Mouse (Mus musculus): ENCODE data around the gene Syt17. TPM values are rescaled to one million over a fixed set of nuclear protein-coding genes. Genes with fewer than 3 reads are reported as not detected.
"Not testable (repeated sequence)": the region's sequence is repeated elsewhere in the genome, so short reads cannot be mapped to it uniquely, and the experiment has no call there.

Syt17 gene
- polyA plus RNA-seq, 1 experiment from 2014 or later = 21.9 TPM

DNA sequence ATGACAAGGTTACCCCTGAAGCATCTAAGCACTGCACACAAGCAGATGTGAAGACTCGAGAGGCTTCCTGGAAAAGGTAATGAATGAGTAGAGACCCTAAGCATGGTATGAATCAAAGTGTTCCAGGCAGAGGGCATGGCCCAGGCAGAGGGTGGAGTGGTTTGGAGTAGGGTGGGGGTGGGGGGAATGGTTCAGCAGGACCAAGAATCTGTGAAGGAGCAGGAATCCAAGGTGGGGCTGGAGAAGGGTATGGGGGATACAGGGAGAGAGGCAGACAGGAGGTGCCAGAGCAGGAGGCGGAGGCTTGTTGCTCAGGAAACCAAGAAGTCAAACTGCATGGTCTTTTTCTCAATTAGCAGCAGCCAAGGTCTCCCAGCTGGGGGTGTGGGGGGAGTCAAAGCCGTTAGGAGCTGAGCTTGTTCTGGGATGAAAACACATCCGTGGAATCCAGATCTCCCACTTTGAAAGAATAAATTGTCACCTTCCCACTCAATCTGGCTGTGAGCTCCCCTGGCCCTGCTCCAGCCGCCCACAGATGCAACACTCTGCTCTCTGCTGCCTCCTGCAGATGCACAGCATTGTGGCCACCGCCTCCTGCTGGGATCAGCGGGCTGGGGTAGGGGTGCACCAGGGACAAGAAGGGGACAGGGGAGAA, 83.5 kb downstream of the Syt17 start:
- no peaks in the 10 kb centered on the region for H3K27me3 ChIP-seq
- H3K9ac ChIP-seq = no peak overlapping the region
- H3K9me3 ChIP-seq = no peaks in the 10 kb centered on the region
- no peak overlapping the region for H3K4me3 ChIP-seq
- no peak overlapping the region for H3K27ac ChIP-seq (replicated peaks)
- H3K36me3 ChIP-seq = no peaks in the 10 kb centered on the region
- peak; percentile 23; the same call in 1 of the 2 replicates for ATAC-seq (ENCODE audit: low FRiP score, low read depth)
- H3K4me1 ChIP-seq (replicated peaks) = no peaks in the 10 kb centered on the region
- H3K4me2 ChIP-seq = no peak overlapping the region
- 34% methylated on average over 7 of the region's 7 CpGs for WGBS

DNA sequence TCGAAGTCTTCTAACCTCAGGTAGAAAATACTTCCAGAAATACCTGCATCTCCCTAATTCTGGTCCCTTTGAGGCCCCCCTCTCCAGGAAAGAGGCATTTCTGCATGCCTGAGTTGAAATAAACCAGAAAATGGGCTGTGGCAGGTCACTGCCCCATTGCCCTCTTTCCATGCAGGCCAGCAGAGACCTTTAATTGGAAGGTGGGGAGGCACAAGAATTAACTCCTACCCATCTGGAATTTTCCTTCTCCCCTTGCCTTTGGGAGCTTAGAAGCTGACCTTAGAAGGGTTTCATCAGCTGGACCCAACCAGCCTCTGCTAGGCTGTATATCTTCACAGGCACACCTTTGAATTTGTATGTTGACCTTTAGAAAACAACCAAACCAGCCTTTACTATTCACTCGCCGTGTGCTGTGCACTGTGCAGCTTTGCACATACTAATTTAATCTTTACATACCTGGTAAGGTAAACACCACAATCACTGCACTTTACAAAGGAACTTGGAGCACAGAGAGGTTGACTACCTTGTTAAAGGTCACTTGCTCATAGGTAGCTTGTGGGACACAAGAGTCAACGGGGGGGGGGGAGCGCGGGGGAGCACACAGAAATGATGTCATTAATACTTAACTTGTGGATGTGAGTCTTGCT, 84.3 kb downstream of the Syt17 start:
- Histone ChIP-seq H3K27ac (replicated peaks) (no peak overlapping the region), H3K4me2 (no peak overlapping the region), H3K9ac (no peak overlapping the region), H3K27me3 (no peaks in the 10 kb centered on the region), H3K4me1 (replicated peaks) (no peaks in the 10 kb centered on the region), H3K9me3 (no peaks in the 10 kb centered on the region), H3K4me3 (no peak overlapping the region), H3K36me3 (no peaks in the 10 kb centered on the region)
- WGBS = 89% methylated on average over 6 of the region's 6 CpGs
- ATAC-seq (ENCODE audit: low FRiP score, low read depth) = no peak

DNA sequence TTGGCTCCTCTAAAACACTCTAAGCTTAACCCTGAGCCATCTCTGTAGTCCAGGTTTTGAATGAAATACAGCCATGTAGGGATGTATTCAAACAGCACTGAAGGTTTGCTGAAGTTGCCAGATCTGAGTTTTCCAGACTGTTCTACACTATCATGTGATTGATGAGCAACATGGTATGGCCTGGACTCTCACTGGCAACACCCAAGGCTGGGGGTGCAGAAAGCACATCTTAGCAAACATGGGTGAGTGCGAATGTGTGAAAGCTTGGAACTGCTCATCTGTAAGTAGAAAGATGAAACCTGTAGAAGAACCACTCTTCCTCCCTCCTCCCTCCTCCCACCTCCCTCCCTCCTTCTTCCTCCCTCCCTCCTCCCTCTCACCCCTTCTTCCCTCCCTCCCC, 85.1 kb downstream of the Syt17 start:
- Histone ChIP-seq H3K27me3 (no peaks in the 10 kb centered on the region), H3K36me3 (no peaks in the 10 kb centered on the region), H3K9me3 (no peaks in the 10 kb centered on the region), H3K4me1 (replicated peaks) (no peaks in the 10 kb centered on the region), H3K4me2 (no peak overlapping the region), H3K4me3 (no peak overlapping the region), H3K9ac (no peak overlapping the region), H3K27ac (replicated peaks) (no peak overlapping the region)
- 100% methylated on average over 1 of the region's 1 CpGs for WGBS
- no peak for ATAC-seq (ENCODE audit: low FRiP score, low read depth)

DNA sequence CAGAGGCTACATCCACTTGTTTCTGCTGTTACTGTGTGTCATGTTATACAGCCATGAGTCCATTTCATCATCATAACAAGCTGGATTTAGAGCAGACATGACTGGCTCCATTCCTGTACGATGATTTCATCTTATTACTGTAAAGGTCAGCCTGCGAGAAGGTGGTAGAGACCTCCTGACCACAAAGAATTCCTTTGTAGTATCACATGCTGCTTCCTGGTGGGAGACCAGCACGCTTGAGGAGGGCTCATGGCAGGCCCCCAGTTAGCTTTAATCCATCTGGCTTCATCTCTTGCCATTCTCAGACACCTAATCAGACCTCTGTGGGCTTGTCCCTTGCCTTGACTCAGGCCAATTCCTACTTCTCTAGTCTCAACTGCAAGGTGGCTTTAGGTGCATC, 85.8 kb downstream of the Syt17 start:
- 63% methylated on average over 3 of the region's 3 CpGs for WGBS
- H3K4me1 ChIP-seq (replicated peaks) = no peaks in the 10 kb centered on the region
- H3K36me3 ChIP-seq = no peaks in the 10 kb centered on the region
- H3K4me3 ChIP-seq = no peak overlapping the region
- H3K9ac ChIP-seq = no peak overlapping the region
- no peak overlapping the region for H3K27ac ChIP-seq (replicated peaks)
- no peaks in the 10 kb centered on the region for H3K27me3 ChIP-seq
- no peaks in the 10 kb centered on the region for H3K9me3 ChIP-seq
- ATAC-seq (ENCODE audit: low FRiP score, low read depth) = no peak
- H3K4me2 ChIP-seq = no peak overlapping the region

DNA sequence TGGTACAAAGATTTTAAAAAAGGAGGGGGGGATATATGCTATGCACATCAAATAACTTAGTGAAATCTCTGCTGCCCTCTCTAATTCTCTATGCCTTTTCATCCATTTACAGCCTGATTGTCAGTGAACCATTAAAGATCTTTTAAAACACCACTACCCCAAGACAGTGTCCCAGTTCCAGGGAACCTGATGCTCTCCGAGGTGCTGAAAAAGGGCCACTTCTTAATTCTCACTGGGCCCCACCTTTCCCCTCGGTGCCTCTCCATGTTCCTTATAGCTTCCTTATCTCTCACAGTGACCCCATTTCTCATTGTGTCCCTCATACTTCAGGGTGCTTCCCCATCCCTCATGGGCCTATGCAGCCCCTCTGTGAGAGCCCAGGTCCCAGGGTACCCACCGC, 89.0 kb downstream of the Syt17 start:
- no peak overlapping the region for H3K4me2 ChIP-seq
- no peaks in the 10 kb centered on the region for H3K4me1 ChIP-seq (replicated peaks)
- H3K27me3 ChIP-seq = no peaks in the 10 kb centered on the region
- WGBS = 48% methylated on average over 3 of the region's 3 CpGs
- no peak overlapping the region for H3K9ac ChIP-seq
- no peaks in the 10 kb centered on the region for H3K9me3 ChIP-seq
- no peak overlapping the region for H3K4me3 ChIP-seq
- no peak for ATAC-seq (ENCODE audit: low FRiP score, low read depth)
- no peak overlapping the region for H3K27ac ChIP-seq (replicated peaks)
- H3K36me3 ChIP-seq = no peaks in the 10 kb centered on the region

DNA sequence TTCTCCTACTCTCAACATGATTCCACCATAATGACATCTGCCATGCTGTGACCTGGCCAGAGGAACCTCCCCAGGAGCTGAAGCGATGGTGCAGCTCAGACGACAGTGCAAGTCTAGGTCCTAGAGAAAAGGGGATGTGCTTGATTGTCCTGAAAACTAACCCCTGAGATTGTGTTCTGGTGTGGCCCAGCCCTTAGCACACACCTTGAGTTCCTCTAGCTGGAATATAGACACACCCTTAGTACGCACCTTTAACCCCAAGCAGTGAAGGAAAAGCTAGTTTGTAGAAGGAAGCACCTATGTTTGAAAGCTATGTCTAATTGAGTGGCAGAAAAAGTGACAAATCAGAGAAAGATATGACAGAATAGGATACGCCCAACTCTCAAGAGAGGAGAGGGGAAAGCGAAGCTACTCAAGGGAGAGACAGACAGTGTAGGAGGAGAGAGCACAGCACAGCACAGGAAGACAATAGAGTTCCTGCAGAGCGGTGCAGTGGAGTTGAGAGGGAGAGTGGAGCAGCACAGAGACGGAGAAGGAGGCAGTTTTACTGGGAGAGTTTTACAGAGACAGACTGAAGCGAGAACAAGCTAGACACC, 91.5 kb downstream of the Syt17 start:
- H3K4me2 ChIP-seq; H3K27ac ChIP-seq (replicated peaks); H3K9ac ChIP-seq; H3K36me3 ChIP-seq; ATAC-seq (ENCODE audit: low FRiP score, low read depth); H3K4me3 ChIP-seq; H3K27me3 ChIP-seq; H3K9me3 ChIP-seq; H3K4me1 ChIP-seq (replicated peaks): not testable (repeated sequence)
- WGBS = 73% methylated on average over 8 of the region's 8 CpGs

DNA sequence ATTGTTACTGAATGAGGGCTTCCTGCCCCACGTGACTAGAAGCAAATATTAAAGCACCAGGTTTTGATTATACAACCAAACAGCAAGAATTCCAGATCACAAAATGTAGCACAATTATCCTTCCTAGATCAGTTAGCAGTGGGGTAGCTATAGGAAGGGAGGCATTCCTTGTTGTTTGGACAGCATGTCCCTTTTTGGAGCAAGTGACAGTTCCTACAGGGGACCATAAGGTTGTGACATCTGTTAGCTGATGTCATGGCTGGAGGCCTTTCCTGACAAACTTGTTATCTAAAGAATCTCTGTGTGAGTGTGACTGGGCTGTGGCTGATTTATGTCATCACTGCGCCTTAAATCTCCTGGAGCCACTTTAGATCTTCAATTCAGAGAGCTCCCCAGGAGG, 97.2 kb downstream of the Syt17 start:
- Histone ChIP-seq H3K36me3 (no peaks in the 10 kb centered on the region), H3K4me3 (no peak overlapping the region), H3K4me2 (no peak overlapping the region), H3K27me3 (no peaks in the 10 kb centered on the region), H3K4me1 (replicated peaks) (no peaks in the 10 kb centered on the region), H3K27ac (replicated peaks) (no peak overlapping the region), H3K9me3 (no peaks in the 10 kb centered on the region), H3K9ac (no peak overlapping the region)
- no peak for ATAC-seq (ENCODE audit: low FRiP score, low read depth)
- 72% methylated on average over 2 of the region's 2 CpGs for WGBS

DNA sequence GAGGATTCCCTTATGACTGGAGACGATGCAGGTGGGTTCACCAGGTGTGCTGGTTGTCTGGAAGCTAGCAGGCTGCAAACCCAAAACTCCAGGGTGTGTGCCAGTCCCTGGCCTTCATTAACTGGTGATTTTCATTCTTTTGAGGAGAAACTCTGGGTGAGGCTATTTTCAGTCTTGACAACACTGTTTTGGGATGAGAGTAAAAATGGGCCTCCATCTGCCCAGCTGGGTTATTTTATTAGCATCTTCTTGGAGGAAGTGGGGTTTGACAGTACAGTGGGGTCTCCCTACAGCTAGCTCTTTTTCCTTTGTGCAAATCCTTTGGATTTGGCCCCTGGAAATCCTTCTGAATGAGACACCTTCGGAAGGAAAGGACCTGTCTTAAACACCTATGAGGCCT, 101.1 kb downstream of the Syt17 start:
- Histone ChIP-seq H3K36me3 (no peaks in the 10 kb centered on the region), H3K9ac (no peak overlapping the region), H3K4me1 (replicated peaks) (no peaks in the 10 kb centered on the region), H3K27ac (replicated peaks) (no peak overlapping the region), H3K4me3 (no peak overlapping the region), H3K9me3 (no peaks in the 10 kb centered on the region), H3K27me3 (no peaks in the 10 kb centered on the region), H3K4me2 (no peak overlapping the region)
- WGBS = 85% methylated on average over 2 of the region's 2 CpGs
- no peak for ATAC-seq (ENCODE audit: low FRiP score, low read depth)

DNA sequence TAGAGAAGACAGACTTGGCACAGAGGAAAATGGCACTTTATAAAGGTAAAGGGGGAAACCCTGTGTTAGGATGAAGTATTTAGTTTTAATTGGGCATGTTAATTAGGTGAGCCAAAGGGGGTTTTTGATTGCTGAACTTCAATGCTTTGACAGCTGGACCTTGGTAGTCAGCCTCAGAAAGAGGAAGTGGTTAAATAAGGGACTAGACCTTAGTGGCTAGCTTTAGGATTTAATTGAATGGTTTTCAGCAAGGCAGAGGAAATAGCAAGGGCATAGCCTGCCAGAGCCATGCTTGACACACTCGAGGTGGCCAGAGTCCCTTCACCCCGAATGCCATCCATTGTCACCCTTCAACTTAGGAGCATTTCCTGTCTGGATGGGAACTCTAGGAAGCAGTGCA, 101.6 kb downstream of the Syt17 start:
- WGBS = 69% methylated on average over 2 of the region's 2 CpGs
- H3K27ac ChIP-seq (replicated peaks) = no peak overlapping the region
- no peak for ATAC-seq (ENCODE audit: low FRiP score, low read depth)
- H3K4me2 ChIP-seq = no peak overlapping the region
- no peaks in the 10 kb centered on the region for H3K36me3 ChIP-seq
- H3K4me1 ChIP-seq (replicated peaks) = no peaks in the 10 kb centered on the region
- H3K4me3 ChIP-seq = no peak overlapping the region
- no peaks in the 10 kb centered on the region for H3K9me3 ChIP-seq
- H3K27me3 ChIP-seq = no peaks in the 10 kb centered on the region
- no peak overlapping the region for H3K9ac ChIP-seq

DNA sequence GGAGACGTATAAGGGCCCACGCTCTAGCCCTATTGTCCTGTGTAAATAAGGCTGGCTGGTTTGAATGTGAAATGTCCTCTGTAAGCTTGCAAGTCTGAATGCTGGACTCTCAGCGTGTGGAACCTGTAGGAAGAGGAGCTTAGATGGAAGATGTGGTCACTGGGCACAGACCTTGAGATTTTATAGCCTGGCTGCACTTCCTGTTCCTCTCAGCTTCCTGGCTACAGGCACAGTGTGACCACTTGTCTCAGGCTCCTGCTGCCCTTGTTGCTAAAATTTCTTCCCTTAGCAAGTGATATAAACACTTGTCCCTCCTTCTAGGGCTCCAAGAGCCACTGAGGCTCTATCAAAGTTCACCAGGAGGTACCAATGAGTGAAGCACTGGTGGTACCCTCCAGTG, 102.6 kb downstream of the Syt17 start:
- 85% methylated on average over 3 of the region's 3 CpGs for WGBS
- Histone ChIP-seq H3K9me3 (no peaks in the 10 kb centered on the region), H3K36me3 (no peaks in the 10 kb centered on the region), H3K27me3 (no peaks in the 10 kb centered on the region), H3K4me1 (replicated peaks) (no peaks in the 10 kb centered on the region), H3K4me2 (no peak overlapping the region), H3K9ac (no peak overlapping the region), H3K27ac (replicated peaks) (no peak overlapping the region), H3K4me3 (no peak overlapping the region)
- no peak for ATAC-seq (ENCODE audit: low FRiP score, low read depth)

DNA sequence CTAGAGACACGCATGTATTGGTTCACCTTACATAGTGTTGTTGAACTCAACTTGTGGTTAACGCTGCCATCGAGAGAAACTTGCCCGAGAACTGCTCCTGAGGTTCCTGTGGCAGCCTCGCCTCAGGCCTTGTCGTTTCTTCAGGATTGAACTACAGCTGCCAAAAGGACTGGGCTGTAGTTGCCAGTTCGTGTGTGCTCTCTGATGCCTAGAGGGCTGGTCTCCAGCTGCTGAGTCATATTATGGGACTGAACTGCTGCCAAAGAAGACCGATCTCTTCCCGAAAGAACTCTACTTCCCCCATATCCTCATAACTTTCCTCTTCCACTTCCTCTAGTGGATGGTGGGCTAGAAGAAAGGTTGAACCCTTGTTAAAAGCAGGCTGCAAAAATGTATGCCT, 103.3 kb downstream of the Syt17 start:
- WGBS = 85% methylated on average over 9 of the region's 9 CpGs
- Histone ChIP-seq H3K4me1 (replicated peaks) (no peaks in the 10 kb centered on the region), H3K9ac (no peak overlapping the region), H3K9me3 (no peaks in the 10 kb centered on the region), H3K27ac (replicated peaks) (no peak overlapping the region), H3K4me2 (no peak overlapping the region), H3K36me3 (no peaks in the 10 kb centered on the region), H3K27me3 (no peaks in the 10 kb centered on the region), H3K4me3 (no peak overlapping the region)
- ATAC-seq (ENCODE audit: low FRiP score, low read depth) = no peak

Measured in hindbrain, embryonic 15.5 days (tissue).